Mouse (Mus musculus): Measurements from ENCODE around the gene Mpzl3.

DNA sequence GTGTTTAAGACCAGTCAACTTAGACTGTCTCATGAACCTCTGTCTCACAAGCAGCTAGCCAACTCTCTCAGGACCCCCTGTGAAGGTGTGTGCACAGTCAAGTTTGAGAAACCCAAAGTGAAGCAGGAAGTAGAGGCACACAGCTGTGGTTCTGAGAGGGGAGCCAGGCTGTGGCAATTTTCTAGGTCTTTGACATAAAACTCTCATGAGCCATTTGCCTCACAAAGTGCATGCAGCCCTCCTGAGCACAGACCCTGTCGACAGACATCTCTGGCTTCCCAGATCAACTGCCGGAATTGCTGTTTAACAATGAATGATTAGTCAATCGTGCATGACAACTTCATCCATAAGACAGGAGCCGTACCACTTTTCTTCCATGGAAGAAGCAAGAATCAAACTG is 46.6 kb upstream of the Mpzl3 start:
- TF ChIP-seq CTCF (IDR thresholded peaks at IDR 0.05; ENCODE audit: control insufficient read depth, insufficient read depth, low read length) (no peak), POLR2A (IDR thresholded peaks at IDR 0.05; ENCODE audit: borderline replicate concordance, control insufficient read depth, low read depth, low read length) (no peak)

Data from bone marrow, adult 2 months (tissue).